Mouse (Mus musculus) limb, embryonic 14.5 days (tissue): ENCODE data around the gene Lrmda. TPM values are rescaled to one million over a fixed set of nuclear protein-coding genes. Genes with fewer than 3 reads are reported as not detected.
A peak's percentile ranks its signal among the peaks of the same experiment; 100 is the strongest.

Experiments
- ATAC-seq: fragments of 200-750 bp; cut with Nextera tagmentation; 2 replicates; pipeline ENCODE4 v1.8.0; 2017; ENCODE audit warnings: low read depth, moderate number of reproducible peaks, moderate TSS enrichment; ENCODE audit not compliant: low FRiP score
- DNase-seq: peaks from one replicate; pipeline ENCODE4 v3.0.0-alpha.2; 2015; ENCODE audit warnings: low spot score
- H3K27ac ChIP-seq: fragments of 300-500 bp; sonication (generic); replicated peaks from 2 replicates; pipeline ENCODE4 v1.5.1; 2014; ENCODE audit warnings: low read depth, mild to moderate bottlenecking, low read length, moderate library complexity, mixed read lengths
- H3K27me3 ChIP-seq: fragments of 300-500 bp; sonication (generic); 2 replicates; pipeline ENCODE4 v1.6.1; 2014; ENCODE audit warnings: low read length, mixed read lengths; ENCODE audit not compliant: control insufficient read depth, insufficient read depth
- H3K36me3 ChIP-seq: fragments of 300-500 bp; sonication (generic); 2 replicates; pipeline ENCODE4 v1.6.1; 2014; ENCODE audit warnings: mild to moderate bottlenecking, low read length, moderate library complexity, mixed read lengths; ENCODE audit not compliant: control insufficient read depth, insufficient read depth
- H3K4me1 ChIP-seq: fragments of 300-500 bp; sonication (generic); 2 replicates; pipeline ENCODE4 v1.6.1; 2014; ENCODE audit warnings: antibody characterized with exemption, low read length, mixed read lengths; ENCODE audit not compliant: control insufficient read depth, insufficient read depth
- H3K4me2 ChIP-seq: fragments of 300-500 bp; sonication (generic); replicated peaks from 2 replicates; pipeline ENCODE4 v1.6.1; 2014; ENCODE audit warnings: low read depth, mild to moderate bottlenecking, low read length, moderate library complexity; ENCODE audit not compliant: severe bottlenecking
- H3K4me3 ChIP-seq: fragments of 300-500 bp; sonication (generic); replicated peaks from 2 replicates; pipeline ENCODE4 v1.5.1; 2014; ENCODE audit warnings: low read length
- H3K9ac ChIP-seq: fragments of 300-500 bp; sonication (generic); 2 replicates; pipeline ENCODE4 v1.6.1; 2014; ENCODE audit warnings: mild to moderate bottlenecking, low read depth, low read length, moderate library complexity; ENCODE audit not compliant: severe bottlenecking
- H3K9me3 ChIP-seq: fragments of 300-500 bp; sonication (generic); 2 replicates; pipeline ENCODE4 v1.6.1; 2016; ENCODE audit warnings: low read length; ENCODE audit not compliant: control insufficient read depth
- POLR2A ChIP-seq: fragments of 200-500 bp; IDR thresholded peaks from 2 replicates; pipeline ENCODE4 v1.8.0; 2012; ENCODE audit warnings: inconsistent platforms, mild to moderate bottlenecking, moderate library complexity, borderline replicate concordance; ENCODE audit not compliant: insufficient read depth, insufficient read length; ENCODE audit errors: extremely low read depth
- WGBS: fragments of 180-500 bp; shearing (Covaris S2); extraction: QIAGEN DNeasy Blood & Tissue Kit; methylation state at CpG from one replicate; pipeline ENCODE4 v1.1.7; 2014; 5-methylcytosine and 5-hydroxymethylcytosine counted together
- polyA plus RNA-seq, 2 experiments: library from polyadenylated mRNA; depleted of rRNA in 1 of 2; stranded (reverse) in 1 of 2; unstranded in 1 of 2; fragments of >200 nt; fragmentation: Nextera tagmentation in 1 of 2; extraction: Ambion mirVana in 1 of 2; gene quantifications; 2 replicates each; pipeline versions ENCODE4 v1.2.1 to v1.2.3; 2012 to 2014

Lrmda gene
- polyA plus RNA-seq, 2 experiments, result 0.08 to 0.72 TPM

DNA sequence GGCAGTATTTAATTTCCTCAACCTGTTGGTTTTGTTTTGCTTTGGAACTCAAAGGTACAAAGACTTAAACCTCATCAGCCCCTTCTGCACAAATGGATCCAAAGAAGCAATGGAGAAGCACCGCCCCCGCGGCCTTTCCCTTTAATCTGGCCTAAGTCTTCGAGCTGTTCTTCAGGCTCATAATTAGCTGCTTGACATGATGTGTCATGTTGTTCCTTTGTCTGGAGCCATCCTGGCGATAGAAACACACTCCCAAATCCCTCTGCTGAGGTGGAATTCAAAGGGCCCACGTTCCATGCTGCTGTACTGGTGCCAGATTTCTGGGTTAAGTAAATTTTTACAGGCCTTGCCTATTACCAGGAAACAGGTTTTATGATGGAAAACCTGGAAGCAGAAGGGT is 263.3 kb downstream of the Lrmda start:
- Histone ChIP-seq H3K27ac (0 out of 2 replicates have a peak overlapping the region, but pooled peaks have one; percentile 4), H3K4me1 (peaks cover 12% of the 10 kb centered on the region)

GRCm38 (mm10) chr14:22283722-22284121 is 264.2 kb downstream of the Lrmda start:
- no peak for TF ChIP-seq POLR2A
- no peak for ATAC-seq
- Histone ChIP-seq H3K36me3 (no peaks in the 10 kb centered on the region), H3K27me3 (no peaks in the 10 kb centered on the region), H3K27ac (no peak overlapping the region), H3K4me2 (no peak overlapping the region), H3K9ac (no peak overlapping the region), H3K9me3 (no peaks in the 10 kb centered on the region), H3K4me3 (no peak overlapping the region), H3K4me1 (peaks cover 17% of the 10 kb centered on the region)
- 57% methylated on average over 2 of the region's 2 CpGs for WGBS
- DNase-seq, result no peak

More for the DNA sequence above, 263.3 kb downstream of the Lrmda start:
- no peak for TF ChIP-seq POLR2A
- H3K9ac ChIP-seq, result no peak overlapping the region
- DNase-seq (peak; percentile 44), ATAC-seq (no peak)
- no peak overlapping the region for H3K4me3 ChIP-seq
- no peak overlapping the region for H3K4me2 ChIP-seq
- WGBS, result 23% methylated on average over 6 of the region's 6 CpGs
- no peaks in the 10 kb centered on the region for H3K27me3 ChIP-seq
- H3K9me3 ChIP-seq, result no peaks in the 10 kb centered on the region
- H3K36me3 ChIP-seq, result no peaks in the 10 kb centered on the region

GRCm38 (mm10) chr14:22284823-22285517 is 265.5 kb downstream of the Lrmda start:
- ATAC-seq, result no peak
- Histone ChIP-seq H3K27ac (no peak overlapping the region), H3K9me3 (no peaks in the 10 kb centered on the region), H3K36me3 (no peaks in the 10 kb centered on the region), H3K9ac (no peak overlapping the region), H3K4me3 (no peak overlapping the region), H3K4me1 (peaks cover 29% of the 10 kb centered on the region), H3K27me3 (no peaks in the 10 kb centered on the region), H3K4me2 (no peak overlapping the region)
- DNase-seq, result no peak
- 70% methylated on average over 15 of the region's 15 CpGs for WGBS
- no peak for TF ChIP-seq POLR2A

DNA sequence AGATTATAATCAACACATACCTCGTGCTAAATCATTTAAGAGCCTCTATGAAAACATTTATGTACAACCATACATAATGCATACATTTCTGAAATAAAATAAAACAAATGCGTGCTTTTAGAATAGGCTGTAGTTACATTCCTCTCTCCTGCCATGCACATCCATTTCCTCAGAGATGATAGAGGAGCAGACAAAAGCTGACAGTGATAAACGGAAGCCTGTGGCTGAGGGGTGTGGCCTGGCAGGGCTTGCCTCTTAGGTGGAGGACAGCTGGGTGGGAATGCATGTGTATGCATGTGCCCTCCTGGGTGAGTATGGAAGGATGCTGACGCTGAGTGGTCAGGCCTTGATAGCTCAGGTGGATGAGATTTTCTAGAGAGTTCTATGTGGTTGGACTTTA is 266.3 kb downstream of the Lrmda start:
- WGBS, result 53% methylated on average over 4 of the region's 4 CpGs
- no peak for DNase-seq
- H3K36me3 ChIP-seq, result no peaks in the 10 kb centered on the region
- no peaks in the 10 kb centered on the region for H3K27me3 ChIP-seq
- no peak overlapping the region for H3K4me3 ChIP-seq
- no peak for ATAC-seq
- H3K4me1 ChIP-seq, result peaks cover 29% of the 10 kb centered on the region
- no peak overlapping the region for H3K4me2 ChIP-seq
- no peak overlapping the region for H3K27ac ChIP-seq
- no peak for TF ChIP-seq POLR2A
- no peaks in the 10 kb centered on the region for H3K9me3 ChIP-seq
- no peak overlapping the region for H3K9ac ChIP-seq

- no peak overlapping the region for H3K4me2 ChIP-seq
- no peak overlapping the region for H3K4me3 ChIP-seq
- DNase-seq (no peak), ATAC-seq (no peak)
- no peak for TF ChIP-seq POLR2A
- peaks cover 20% of the 10 kb centered on the region for H3K4me1 ChIP-seq
- no peaks in the 10 kb centered on the region for H3K9me3 ChIP-seq
- H3K9ac ChIP-seq, result no peak overlapping the region
- no peaks in the 10 kb centered on the region for H3K36me3 ChIP-seq
- H3K27me3 ChIP-seq, result no peaks in the 10 kb centered on the region
- 50% methylated on average over 10 of the region's 10 CpGs for WGBS
- H3K27ac ChIP-seq, result no peak overlapping the region
These were observed 268.7 kb downstream of the Lrmda start for GRCm38 (mm10) chr14:22288179-22288578.

GRCm38 (mm10) chr14:22289380-22289922 is 269.9 kb downstream of the Lrmda start:
- Histone ChIP-seq H3K4me2 (peak overlapping the region; percentile 27), H3K27me3 (no peaks in the 10 kb centered on the region), H3K36me3 (no peaks in the 10 kb centered on the region), H3K9ac (no peak overlapping the region), H3K4me3 (no peak overlapping the region), H3K4me1 (peaks cover 18% of the 10 kb centered on the region), H3K9me3 (no peaks in the 10 kb centered on the region), H3K27ac (no peak overlapping the region)
- DNase-seq (peak; percentile 16), ATAC-seq (no peak)
- TF ChIP-seq POLR2A, result no peak
- 15% methylated on average over 15 of the region's 15 CpGs for WGBS
